Mouse (Mus musculus): ENCODE measurements around the gene Itga6. TPM values are rescaled to one million over a fixed set of nuclear protein-coding genes. Genes with fewer than 3 reads are reported as not detected.
"Not testable (repeated sequence)": the region's sequence is repeated elsewhere in the genome, so short reads cannot be mapped to it uniquely, and the experiment has no call there.

The Itga6 gene
- total and polyA plus RNA-seq, 3 experiments, result 0.38 to 2.6 (median 1.1) TPM

- Histone ChIP-seq H3K4me1 (ENCODE audit: insufficient read depth, low read depth, low read length) (no peaks in the 10 kb centered on the region), H3K36me3 (replicated peaks) (peaks cover 21% of the 10 kb centered on the region), H3K27me3 (ENCODE audit: insufficient read depth, low read length) (0 out of 2 replicates have a peak, but pooled peaks cover 5% of the 10 kb centered on the region), H3K4me3 (ENCODE audit: low read depth, low read length) (no peak overlapping the region), H3K9me3 (replicated peaks) (no peaks in the 10 kb centered on the region)
- TF ChIP-seq POLR2AphosphoS5 (IDR thresholded peaks at IDR 0.05; ENCODE audit: insufficient replicate concordance, low read depth, low read length) (no peak), TAL1 (conservative IDR thresholded peaks at IDR 0.05; ENCODE audit: low read depth, low read length) (no peak), GATA2 (IDR thresholded peaks at IDR 0.05; ENCODE audit: borderline replicate concordance, low read depth, low read length) (no peak), GATA1 (IDR thresholded peaks at IDR 0.05; ENCODE audit: borderline replicate concordance, low read length) (no peak), CTCF (IDR thresholded peaks at IDR 0.05; ENCODE audit: low read depth, low read length) (no peak)
- no peak for DNase-seq (ENCODE audit: low spot score)
- no peak for ATAC-seq (ENCODE audit: extremely low read depth, insufficient number of reproducible peaks, low FRiP score, poor library complexity, severe bottlenecking)
Measured at GRCm38 (mm10) chr2:71905154-71905553, 159.7 kb downstream of the Itga6 start.

DNA sequence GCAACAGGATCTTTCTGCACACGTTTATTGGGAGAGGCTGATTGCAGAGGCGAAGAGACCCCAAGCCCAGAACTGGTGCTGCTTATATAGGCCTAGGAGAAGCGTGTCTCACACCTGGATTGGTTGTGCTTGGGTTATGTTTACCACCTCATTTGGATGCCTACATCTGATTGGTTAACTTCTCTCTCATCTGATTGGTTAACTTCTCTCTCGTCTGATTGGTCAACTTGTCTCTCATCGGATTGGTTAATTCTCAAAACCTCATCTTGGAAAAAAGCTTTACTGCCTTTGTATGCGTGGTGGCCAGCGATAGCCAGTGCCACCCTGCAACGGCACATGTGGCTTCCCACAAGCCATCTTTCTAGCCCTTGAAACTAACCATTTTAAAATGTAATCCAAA, 160.9 kb downstream of the Itga6 start:
- H3K4me3 ChIP-seq (ENCODE audit: low read depth, low read length); H3K9me3 ChIP-seq (replicated peaks); DNase-seq (ENCODE audit: low spot score); H3K27me3 ChIP-seq (ENCODE audit: insufficient read depth, low read length); H3K36me3 ChIP-seq (replicated peaks); H3K4me1 ChIP-seq (ENCODE audit: insufficient read depth, low read depth, low read length); ATAC-seq (ENCODE audit: extremely low read depth, insufficient number of reproducible peaks, low FRiP score, poor library complexity, severe bottlenecking): not testable (repeated sequence)

Other genes with a start within 250 kb of the Itga6 start
- 2.8 and 3.0 TPM in 2 replicates for gene Dlx1, start 217.5 kb upstream of the Itga6 start, total RNA-seq (2014; fragmentation: Nextera tagmentation)
- gene Dlx1, start 217.5 kb upstream of the Itga6 start, total RNA-seq (2017), result 0.41 and 0.98 TPM in 2 replicates
- gene Dlx1, start 217.5 kb upstream of the Itga6 start, polyA plus RNA-seq (2012), result 2.4 and 3.4 TPM in 2 replicates
- not detected in 2 replicates for gene Dlx2, start 198.9 kb upstream of the Itga6 start, total RNA-seq (2014; fragmentation: Nextera tagmentation)
- not detected in 2 replicates for gene Dlx2, start 198.9 kb upstream of the Itga6 start, total RNA-seq (2017)
- not detected in 2 replicates for gene Dlx2, start 198.9 kb upstream of the Itga6 start, polyA plus RNA-seq (2012)
- 54.4 and 62.8 TPM in 2 replicates for gene Pdk1, start 127.6 kb downstream of the Itga6 start, total RNA-seq (2014; fragmentation: Nextera tagmentation)
- 124 and 141 TPM in 2 replicates for gene Pdk1, start 127.6 kb downstream of the Itga6 start, total RNA-seq (2017)
- gene Pdk1, start 127.6 kb downstream of the Itga6 start, polyA plus RNA-seq (2012), result 50.3 and 58.0 TPM in 2 replicates
- not detected in 2 replicates for gene Rapgef4, start 235.6 kb downstream of the Itga6 start, total RNA-seq (2014; fragmentation: Nextera tagmentation)
- 0.33 TPM in 1 of 2 replicates, not detected in the other for gene Rapgef4, start 235.6 kb downstream of the Itga6 start, total RNA-seq (2017)
- not detected in 2 replicates for gene Rapgef4, start 235.6 kb downstream of the Itga6 start, polyA plus RNA-seq (2012)